Mouse (Mus musculus): ENCODE data around the gene Gm21958.

The Gm21958 gene

DNA sequence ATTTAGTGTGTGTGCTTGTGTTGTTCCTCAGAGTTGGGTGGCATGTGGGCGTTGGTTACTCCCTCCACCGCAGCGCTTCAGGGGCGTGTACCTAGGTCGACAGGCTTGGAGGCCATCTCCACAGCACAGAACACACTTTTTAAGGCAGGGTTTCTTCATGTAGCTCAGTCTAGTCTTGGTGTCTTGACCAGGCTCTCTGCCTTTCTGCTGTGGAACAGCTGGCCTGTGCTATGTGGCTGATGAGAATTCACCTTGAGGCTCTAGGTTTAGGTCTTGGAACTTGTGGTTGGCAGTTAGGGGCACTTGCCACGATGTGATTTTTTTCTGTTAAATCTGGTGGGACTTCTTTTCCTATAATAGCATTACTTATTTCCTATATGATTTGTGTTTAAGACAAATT, at the start of gene Gm21958:
Gene Gm21958 (minus strand): TSS at position 101 of the 400 bp plus-strand sequence.
- in situ Hi-C loops (cut with MboI; ENCODE audit: low pct_unique_long_range_greater_than_20kb in 1 of 2, low sequenced_read_pairs in 2 of 2, unreplicated experiment in 1 of 2): no loop called here

DNA sequence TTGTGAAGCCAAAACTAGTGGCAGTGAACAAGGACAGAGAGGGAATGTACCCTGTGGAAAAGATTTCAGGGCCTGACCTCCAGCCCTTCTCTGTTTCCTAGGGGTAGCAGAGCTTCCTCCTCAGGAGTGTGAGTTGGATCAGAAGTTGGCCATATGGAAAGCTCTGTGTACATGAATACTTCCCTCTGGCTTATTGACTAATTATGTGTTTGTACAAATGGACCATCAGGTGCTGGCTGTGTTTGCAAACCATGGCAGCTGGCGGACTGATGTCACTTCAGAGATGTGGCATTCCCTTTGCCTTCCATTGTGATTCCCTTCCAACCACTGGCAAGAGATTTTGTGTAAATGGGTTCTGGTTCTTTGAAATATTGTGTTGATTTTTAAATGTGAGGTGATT, 47.1 kb upstream of the Gm21958 start:
- in situ Hi-C loops (cut with MboI; ENCODE audit: low pct_unique_long_range_greater_than_20kb in 1 of 2, low sequenced_read_pairs in 2 of 2, unreplicated experiment in 1 of 2): no loop called here

GRCm38 (mm10) chr3:54760321-54761115, 46.4 kb upstream of the Gm21958 start:
- in situ Hi-C loops (cut with MboI; ENCODE audit: low pct_unique_long_range_greater_than_20kb in 1 of 2, low sequenced_read_pairs in 2 of 2, unreplicated experiment in 1 of 2): no loop called here

DNA sequence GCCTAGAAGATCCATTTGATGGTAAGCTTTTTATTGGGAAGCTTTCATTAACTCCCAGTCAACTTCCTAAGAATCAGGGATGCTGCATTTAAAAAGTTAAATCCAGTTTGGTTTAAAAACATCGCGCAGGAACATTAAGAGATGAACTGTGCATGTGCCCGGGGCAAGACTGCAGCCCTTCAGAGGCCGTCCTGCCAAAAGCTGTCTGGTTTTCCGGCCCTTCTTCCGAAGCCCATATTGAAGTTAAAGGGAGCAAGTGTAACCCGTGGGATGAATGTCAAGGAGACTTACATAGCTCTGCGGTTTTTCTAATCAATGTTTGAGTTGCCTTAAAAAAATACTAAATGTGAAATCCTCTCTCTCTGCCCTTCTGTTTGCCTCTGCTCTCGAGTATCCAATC, 45.1 kb upstream of the Gm21958 start:
- in situ Hi-C loops (cut with MboI; ENCODE audit: low pct_unique_long_range_greater_than_20kb in 1 of 2, low sequenced_read_pairs in 2 of 2, unreplicated experiment in 1 of 2): no loop called here

DNA sequence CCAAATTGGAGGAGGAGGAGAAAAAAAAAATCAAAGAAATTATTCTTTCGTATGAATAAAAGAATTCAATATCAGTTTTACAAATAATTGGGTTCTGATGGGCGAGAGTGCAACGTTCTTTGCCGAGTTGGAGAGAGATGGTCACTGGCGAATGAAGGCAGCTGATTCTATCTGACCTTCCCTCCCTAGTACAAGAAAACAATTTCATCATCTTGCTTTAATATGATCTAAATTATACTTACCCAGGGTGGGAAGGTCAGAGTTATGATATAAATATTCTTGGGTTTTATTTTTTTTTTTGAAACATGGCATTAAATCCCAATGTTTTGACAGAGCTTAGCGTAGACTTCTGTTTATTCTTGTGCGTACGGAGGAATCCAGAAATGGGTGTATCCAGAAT, 43.3 kb upstream of the Gm21958 start:
- in situ Hi-C loops (cut with MboI; ENCODE audit: low pct_unique_long_range_greater_than_20kb in 1 of 2, low sequenced_read_pairs in 2 of 2, unreplicated experiment in 1 of 2): no loop called here

DNA sequence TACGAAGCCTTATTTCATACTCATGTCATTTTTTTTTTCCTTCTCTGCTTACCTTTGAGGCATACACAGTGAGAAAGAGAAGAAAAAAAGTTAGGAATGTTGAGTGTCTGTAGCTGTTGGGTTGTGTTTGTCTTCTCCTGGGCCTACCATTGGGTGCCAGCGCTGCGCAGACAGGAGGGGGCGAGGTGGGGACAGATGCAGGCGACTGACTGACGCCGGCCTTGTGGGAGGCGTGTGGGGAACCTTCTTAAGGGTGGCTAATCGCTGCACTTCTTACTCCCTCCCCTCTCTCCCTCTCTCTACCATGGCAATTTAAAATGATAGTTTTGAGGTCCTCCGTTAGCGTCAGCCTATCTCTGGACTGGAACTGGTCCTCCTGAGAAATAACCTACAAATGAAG, 41.9 kb upstream of the Gm21958 start:
- in situ Hi-C loops (cut with MboI; ENCODE audit: low pct_unique_long_range_greater_than_20kb in 1 of 2, low sequenced_read_pairs in 2 of 2, unreplicated experiment in 1 of 2): no loop called here

DNA sequence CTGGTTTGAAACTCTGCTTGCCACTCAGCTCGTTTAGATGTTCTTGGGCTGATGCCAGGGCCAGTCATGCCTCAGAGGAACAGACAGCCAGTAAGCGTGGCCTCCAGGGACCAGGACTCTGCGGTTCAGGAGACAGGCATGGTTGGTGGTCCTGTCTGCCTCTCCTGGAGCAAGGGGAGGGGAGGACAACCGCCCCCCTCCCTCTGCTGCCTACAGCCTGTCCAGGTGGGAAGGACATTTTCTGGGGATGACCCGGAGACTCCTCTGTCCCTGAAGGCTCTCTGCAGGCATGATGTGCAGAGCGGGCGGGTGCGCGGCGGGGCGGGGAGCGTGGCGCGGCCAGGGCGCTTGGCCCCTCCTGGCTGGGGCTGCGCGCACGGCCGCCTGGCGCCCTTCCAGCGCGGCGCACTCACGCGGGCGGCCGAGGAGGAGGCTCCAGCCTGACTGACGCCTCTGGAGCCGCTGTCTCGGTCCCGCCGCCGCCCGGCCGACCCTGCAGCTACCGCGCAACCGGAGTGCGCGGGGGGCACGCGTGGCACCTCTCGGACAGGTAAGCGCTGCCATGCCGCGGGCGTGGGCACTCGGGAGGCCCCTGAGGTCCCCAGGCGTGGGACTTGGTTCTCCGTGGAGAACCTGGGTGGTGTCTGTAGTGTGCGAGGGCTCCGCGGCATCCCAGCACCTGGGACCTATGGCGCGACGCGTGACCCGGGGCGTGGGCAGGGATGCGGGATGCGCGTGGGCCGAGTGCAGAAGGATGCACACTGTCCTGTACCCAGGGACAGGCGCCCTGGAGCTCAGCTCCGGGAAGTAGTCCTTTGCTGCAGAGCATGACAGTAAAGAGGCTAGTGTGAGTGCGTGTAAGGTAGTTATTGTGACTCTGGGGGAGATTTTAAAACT, 41.2 kb upstream of the Gm21958 start, which contains the start of gene Smad9:
Gene Smad9 (plus strand): TSS at position 438 of the 897 bp plus-strand sequence.
- in situ Hi-C loops (cut with MboI; ENCODE audit: low pct_unique_long_range_greater_than_20kb in 1 of 2, low sequenced_read_pairs in 2 of 2, unreplicated experiment in 1 of 2): no loop called here

DNA sequence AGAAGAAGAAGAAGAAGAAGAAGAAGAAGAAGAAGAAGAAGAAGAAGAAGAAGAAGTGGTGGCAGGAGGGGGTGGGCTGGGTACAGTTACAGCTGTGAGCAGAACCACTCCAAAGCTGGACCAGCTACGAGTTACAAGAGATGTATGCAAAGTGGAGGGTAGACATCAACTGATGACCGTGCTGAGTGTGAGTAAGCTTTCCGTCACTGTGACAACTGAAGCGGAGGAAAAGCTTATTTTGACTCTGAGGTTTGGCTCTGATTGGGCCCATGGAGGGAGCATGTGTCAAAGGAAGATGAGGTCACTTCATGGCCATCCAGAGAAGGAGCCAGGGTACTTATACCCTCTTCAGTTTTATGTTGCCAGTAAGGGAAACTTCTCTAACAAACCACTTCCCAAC, 39.3 kb upstream of the Gm21958 start:
- in situ Hi-C loops (cut with MboI; ENCODE audit: low pct_unique_long_range_greater_than_20kb in 1 of 2, low sequenced_read_pairs in 2 of 2, unreplicated experiment in 1 of 2): no loop called here

- in situ Hi-C loops (cut with MboI; ENCODE audit: low pct_unique_long_range_greater_than_20kb in 1 of 2, low sequenced_read_pairs in 2 of 2, unreplicated experiment in 1 of 2): no loop called here
Observed at GRCm38 (mm10) chr3:54745799-54746198, 31.6 kb upstream of the Gm21958 start.

GRCm38 (mm10) chr3:54741965-54742364, 27.8 kb upstream of the Gm21958 start:
- in situ Hi-C loops (cut with MboI; ENCODE audit: low pct_unique_long_range_greater_than_20kb in 1 of 2, low sequenced_read_pairs in 2 of 2, unreplicated experiment in 1 of 2): no loop called here

DNA sequence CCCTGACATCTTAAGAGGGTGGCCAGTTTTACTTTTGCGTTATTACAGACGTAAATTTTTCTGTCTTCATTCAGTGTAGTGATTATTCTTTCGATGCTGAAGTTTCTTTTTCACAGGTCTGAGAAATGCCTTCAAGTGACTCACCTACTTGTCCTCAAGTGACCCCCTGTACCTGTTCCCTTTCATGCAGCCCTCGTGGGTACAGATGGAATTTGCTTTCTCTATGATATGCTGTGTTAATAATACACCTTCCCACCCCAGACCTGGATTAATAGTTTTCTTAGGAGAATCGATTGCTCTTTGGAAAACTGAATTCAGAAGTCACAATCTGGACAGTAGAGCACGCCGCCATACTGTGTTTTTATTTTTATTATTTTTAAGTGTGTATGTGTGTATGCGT, 23.2 kb upstream of the Gm21958 start:
- in situ Hi-C loops (cut with MboI; ENCODE audit: low pct_unique_long_range_greater_than_20kb in 1 of 2, low sequenced_read_pairs in 2 of 2, unreplicated experiment in 1 of 2): no loop called here

DNA sequence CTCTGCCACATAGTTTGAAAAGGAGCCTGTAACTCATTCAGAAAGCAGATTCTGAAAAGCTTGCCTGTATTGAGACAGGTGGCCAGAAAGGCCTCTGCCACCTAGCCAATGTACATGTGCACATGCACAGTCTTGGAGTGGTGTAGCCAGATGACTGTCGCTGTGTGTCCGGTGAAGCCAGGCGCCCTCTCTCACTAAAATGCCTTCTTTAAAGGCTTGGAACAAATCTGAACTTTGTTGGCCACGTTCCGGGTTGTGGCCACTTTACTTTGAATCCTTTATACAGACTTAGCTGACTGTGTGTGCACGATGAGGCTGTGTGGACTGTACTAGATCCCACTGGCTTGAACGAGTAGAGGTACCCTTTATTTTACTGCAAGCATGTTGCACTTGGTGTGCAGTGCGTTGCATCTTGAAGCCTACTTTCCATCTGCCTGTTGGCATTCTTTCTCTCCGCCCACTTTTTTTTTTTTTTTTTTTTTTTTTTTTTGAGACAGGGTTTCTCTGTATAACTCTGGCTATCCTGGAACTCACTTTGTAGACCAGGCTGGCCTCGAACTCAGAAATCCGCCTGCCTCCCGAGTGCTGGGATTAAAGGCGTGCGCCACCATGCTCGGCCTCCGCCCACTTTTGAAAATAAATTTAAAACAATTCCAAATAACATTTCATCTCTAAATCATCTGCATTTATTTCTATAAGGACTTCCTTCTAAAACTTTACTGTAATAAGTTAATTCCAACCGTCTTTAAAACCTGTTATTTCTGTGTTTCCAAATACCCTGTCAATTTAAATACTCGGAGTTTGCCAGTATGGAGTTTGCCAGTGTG, 22.2 kb upstream of the Gm21958 start:
- in situ Hi-C loops (cut with MboI; ENCODE audit: low pct_unique_long_range_greater_than_20kb in 1 of 2, low sequenced_read_pairs in 2 of 2, unreplicated experiment in 1 of 2): no loop called here

- in situ Hi-C loops (cut with MboI; ENCODE audit: low pct_unique_long_range_greater_than_20kb in 1 of 2, low sequenced_read_pairs in 2 of 2, unreplicated experiment in 1 of 2): no loop called here
Observed at GRCm38 (mm10) chr3:54735247-54736046, 21.3 kb upstream of the Gm21958 start, which contains the start of the genes Exosc8 and Alg5. TSS of gene Exosc8 (minus strand) at chr3:54735393. TSS of gene Alg5 (plus strand) at chr3:54735539.

GRCm38 (mm10) chr3:54734411-54735246, 20.5 kb upstream of the Gm21958 start:
- in situ Hi-C loops (cut with MboI; ENCODE audit: low pct_unique_long_range_greater_than_20kb in 1 of 2, low sequenced_read_pairs in 2 of 2, unreplicated experiment in 1 of 2): loop anchor here in 1 of 2 experiments (5.0 kb wide), 1 partner anchor 37 kb away; no protein-coding TSS in a partner anchor

GRCm38 (mm10) chr3:54732371-54732770, 18.2 kb upstream of the Gm21958 start:
- in situ Hi-C loops (cut with MboI; ENCODE audit: low pct_unique_long_range_greater_than_20kb in 1 of 2, low sequenced_read_pairs in 2 of 2, unreplicated experiment in 1 of 2): loop anchor here in 1 of 2 experiments (5.0 kb wide), 1 partner anchor 35 kb away; no protein-coding TSS in a partner anchor

GRCm38 (mm10) chr3:54731626-54732150, 17.5 kb upstream of the Gm21958 start:
- in situ Hi-C loops (cut with MboI; ENCODE audit: low pct_unique_long_range_greater_than_20kb in 1 of 2, low sequenced_read_pairs in 2 of 2, unreplicated experiment in 1 of 2): loop anchor here in 1 of 2 experiments (5.0 kb wide), 1 partner anchor 34 kb away; no protein-coding TSS in a partner anchor

DNA sequence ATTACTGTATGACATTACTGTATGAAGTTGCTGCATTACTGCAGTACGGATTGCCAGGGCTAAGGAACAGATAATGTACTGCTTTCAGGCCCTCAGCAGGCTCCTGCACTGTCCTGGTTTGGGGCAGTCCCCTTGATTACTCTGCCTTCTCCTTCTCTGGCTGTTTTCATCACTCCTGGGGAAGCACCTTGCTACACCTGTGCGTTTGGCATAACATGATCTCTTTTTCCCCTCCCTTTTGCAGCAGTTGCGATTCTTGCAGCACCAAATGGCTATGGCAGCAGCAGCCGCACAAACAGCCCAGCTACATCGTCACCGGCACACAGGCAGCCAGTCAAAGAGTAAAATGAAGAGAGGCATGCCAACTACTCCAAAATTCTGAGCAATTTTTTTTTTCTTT, 13.9 kb upstream of the Gm21958 start:
- in situ Hi-C loops (cut with MboI; ENCODE audit: low pct_unique_long_range_greater_than_20kb in 1 of 2, low sequenced_read_pairs in 2 of 2, unreplicated experiment in 1 of 2): no loop called here
